Mouse (Mus musculus) layer of hippocampus, adult 2 months (tissue): ENCODE measurements at regions not wholly inside any gene's neighbourhood (a gene's known extent, or its start where the extent isn't known, plus 50 kb on each side); places are given as distances from the start of the nearest gene placed in this dataset.

Experiments
- DNase-seq, 2 experiments: peaks; one replicate each; pipeline ENCODE4 v3.0.0; 2022; ENCODE audit warnings: low spot score in 2 of 2
- H3K27ac ChIP-seq: fragments of 200-600 bp; 2 replicates; pipeline ENCODE4 v1.8.1; 2022
- H3K4me3 ChIP-seq: fragments of 200-600 bp; 2 replicates; pipeline ENCODE4 v1.8.1; 2022; ENCODE audit warnings: mild to moderate bottlenecking
- CTCF ChIP-seq: fragments of 200-600 bp; conservative IDR thresholded peaks from 2 replicates; pipeline ENCODE4 v1.8.1; 2022; ENCODE audit warnings: antibody characterized with exemption, mild to moderate bottlenecking, moderate library complexity

GRCm38 (mm10) chr11:20935063-20935370 lies 104.2 kb upstream of the Lgalsl start:
- Histone ChIP-seq H3K4me3 (no peak overlapping the region), H3K27ac (no peak overlapping the region)
- TF ChIP-seq CTCF, result no peak
- DNase-seq, result no peak

- Histone ChIP-seq H3K4me3 (no peak overlapping the region), H3K27ac (no peak overlapping the region)
- no peak for DNase-seq
- no peak for TF ChIP-seq CTCF
These were observed 105.1 kb upstream of the Lgalsl start for GRCm38 (mm10) chr11:20935910-20936309.

- DNase-seq, result no peak
- TF ChIP-seq CTCF, result no peak
- Histone ChIP-seq H3K27ac (no peak overlapping the region), H3K4me3 (no peak overlapping the region)
These were observed 106.1 kb upstream of the Lgalsl start for GRCm38 (mm10) chr11:20936996-20937395.

GRCm38 (mm10) chr11:20937942-20938341 lies 107.1 kb upstream of the Lgalsl start:
- TF ChIP-seq CTCF, result no peak
- Histone ChIP-seq H3K4me3 (no peak overlapping the region), H3K27ac (no peak overlapping the region)
- no peak for DNase-seq

DNA sequence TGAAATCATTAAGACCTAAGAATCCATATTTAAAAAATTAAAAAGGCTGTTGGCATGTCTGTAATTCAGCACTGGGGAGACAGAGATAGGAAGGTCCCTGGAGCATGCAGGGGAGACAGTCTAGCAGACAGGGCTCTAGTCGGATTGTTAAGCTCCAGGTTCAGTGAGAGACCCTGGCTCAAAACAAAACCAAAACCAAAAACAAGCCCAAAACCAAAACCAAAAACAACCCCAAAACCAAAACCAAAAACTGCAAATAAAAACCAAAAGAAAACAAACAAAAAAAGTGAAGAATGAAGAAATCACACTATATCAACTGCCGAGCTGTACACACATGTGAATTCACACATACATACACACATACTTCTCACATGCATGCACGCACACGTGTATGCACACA lies 108.8 kb upstream of the Lgalsl start:
- no peak for TF ChIP-seq CTCF
- Histone ChIP-seq H3K4me3 (no peak overlapping the region), H3K27ac (no peak overlapping the region)
- DNase-seq, result no peak

DNA sequence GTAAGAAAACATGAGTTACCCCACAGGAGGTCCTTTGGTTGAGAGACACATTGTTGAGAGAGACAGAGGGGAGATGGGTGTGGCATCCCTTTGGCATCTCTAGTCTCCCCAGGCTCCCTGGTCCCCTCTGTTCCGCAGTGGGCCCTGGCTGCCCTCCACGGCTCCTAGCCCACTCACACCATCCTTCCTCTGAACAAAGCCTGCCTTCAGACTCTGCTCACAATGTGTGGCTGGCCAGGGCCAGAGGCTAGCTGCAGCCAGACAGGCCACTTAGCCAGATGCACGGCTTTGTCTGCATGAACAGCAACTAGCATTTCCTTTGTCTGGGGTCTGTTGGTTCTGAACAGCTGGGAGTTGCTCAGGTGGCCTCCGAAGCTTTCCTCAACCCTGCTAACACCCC lies 110.7 kb upstream of the Lgalsl start:
- Histone ChIP-seq H3K4me3 (no peak overlapping the region), H3K27ac (no peak overlapping the region)
- no peak for TF ChIP-seq CTCF
- peak; percentile 37 to 46 for DNase-seq

DNA sequence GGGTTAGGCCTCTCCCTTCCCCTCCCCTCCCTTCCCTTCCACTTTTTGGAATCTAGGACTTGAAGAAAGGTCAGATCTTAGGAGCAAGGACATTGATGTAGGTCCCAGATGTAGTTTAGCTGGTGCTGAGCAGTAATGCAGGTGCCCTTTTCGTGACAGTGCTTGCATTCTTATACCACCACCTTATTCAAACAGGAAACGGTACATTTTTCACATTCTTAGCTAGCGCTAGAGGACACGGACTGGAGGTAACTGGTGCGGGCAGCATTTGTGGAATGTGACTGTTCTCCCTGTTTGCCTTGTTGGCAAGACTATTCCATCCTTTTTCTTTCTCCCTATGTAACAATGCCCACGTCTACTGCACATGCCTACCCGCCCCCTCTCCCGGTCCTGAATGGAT lies 124.7 kb upstream of the Lgalsl start:
- TF ChIP-seq CTCF, result no peak
- Histone ChIP-seq H3K27ac (no peak overlapping the region), H3K4me3 (no peak overlapping the region)
- DNase-seq, result no peak

GRCm38 (mm10) chr11:20957766-20958165 lies 126.9 kb upstream of the Lgalsl start:
- Histone ChIP-seq H3K4me3 (no peak overlapping the region), H3K27ac (peak overlapping the region; percentile 51; the same call in 1 of the 2 replicates)
- no peak for DNase-seq
- TF ChIP-seq CTCF, result no peak

- no peak overlapping the region for H3K4me3 ChIP-seq
- DNase-seq, result no peak
- TF ChIP-seq CTCF, result no peak
- H3K27ac ChIP-seq, result peak overlapping the region; percentile 51; the same call in 1 of the 2 replicates
These were observed 127.4 kb upstream of the Lgalsl start for GRCm38 (mm10) chr11:20958233-20958632.

- no peak for TF ChIP-seq CTCF
- DNase-seq, result no peak
- no peak overlapping the region for H3K4me3 ChIP-seq
- no peak overlapping the region for H3K27ac ChIP-seq
These were observed 129.2 kb upstream of the Lgalsl start for GRCm38 (mm10) chr11:20960066-20960465.

DNA sequence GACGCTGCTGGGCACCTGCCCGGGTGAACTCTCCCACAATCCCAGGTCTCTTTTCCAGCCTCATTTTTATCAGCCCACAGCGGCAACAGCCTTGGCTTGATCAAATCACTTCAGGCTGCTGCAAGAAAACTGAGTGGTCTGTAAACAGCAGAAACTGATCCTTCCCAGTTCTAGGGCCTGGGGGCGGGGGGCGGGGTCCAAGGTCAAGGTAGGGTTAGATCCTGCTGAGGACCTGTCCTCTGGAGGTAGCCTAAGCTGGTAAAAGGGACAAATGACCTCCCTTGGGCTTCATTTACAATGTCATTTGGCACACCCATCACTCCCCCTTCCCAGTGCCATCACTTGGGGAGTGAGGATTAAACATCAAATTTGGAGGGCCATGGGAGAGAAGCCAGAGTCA lies 129.9 kb upstream of the Lgalsl start:
- no peak for TF ChIP-seq CTCF
- DNase-seq, result no peak
- H3K4me3 ChIP-seq, result no peak overlapping the region
- H3K27ac ChIP-seq, result no peak overlapping the region

DNA sequence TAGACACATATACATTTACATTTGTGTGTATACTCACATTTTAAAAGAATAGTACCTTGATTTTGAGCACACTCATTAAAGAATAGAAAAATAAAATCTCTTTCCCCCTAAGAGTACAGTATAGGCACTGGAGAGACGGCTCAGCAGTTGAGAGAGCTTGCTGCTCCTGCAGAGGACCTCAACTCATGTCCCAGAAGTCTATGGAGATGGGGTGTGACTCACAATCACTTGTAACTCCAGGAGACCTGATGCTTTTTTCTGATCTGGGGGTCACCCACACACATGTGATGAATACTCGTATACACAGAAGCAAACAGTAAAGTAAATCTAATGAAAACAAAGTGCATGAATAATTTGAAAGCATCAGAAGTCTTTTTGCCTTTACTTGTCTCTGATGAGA lies 129.5 kb upstream of the Peli1 start:
- no peak overlapping the region for H3K4me3 ChIP-seq
- no peak overlapping the region for H3K27ac ChIP-seq
- no peak for TF ChIP-seq CTCF
- DNase-seq, result no peak

DNA sequence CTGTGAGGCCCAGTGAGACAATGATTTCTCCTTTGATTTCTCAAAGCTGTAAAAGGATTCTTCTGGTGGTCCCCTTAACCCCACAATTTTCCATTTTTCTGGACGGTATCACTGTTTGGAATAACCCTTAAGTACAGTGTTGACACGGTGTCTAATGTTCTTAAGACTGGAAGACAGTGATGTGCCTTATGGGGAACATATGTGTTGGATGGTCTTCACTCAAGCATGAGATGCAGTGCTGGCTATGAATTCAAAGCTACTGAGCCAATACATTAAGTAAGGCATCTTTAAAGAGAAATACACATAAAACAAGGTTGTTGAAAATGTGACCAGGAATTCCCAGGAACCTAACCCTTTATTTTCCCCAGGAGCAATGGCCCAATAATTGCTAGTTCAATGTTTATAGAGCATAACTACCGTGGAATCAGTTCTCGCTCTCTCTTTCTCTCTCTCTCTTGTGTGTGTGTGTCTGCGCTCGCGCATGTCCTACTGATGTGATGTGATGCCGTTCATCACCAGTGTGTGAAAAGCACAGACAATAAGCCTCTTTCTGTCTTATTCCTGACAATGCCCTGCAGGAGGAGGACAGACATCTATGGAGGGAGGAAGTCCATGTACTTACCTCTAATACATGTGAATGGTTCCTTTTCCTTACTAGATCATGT lies 125.4 kb upstream of the Peli1 start:
- DNase-seq, result no peak
- no peak overlapping the region for H3K27ac ChIP-seq
- no peak for TF ChIP-seq CTCF
- H3K4me3 ChIP-seq, result no peak overlapping the region

DNA sequence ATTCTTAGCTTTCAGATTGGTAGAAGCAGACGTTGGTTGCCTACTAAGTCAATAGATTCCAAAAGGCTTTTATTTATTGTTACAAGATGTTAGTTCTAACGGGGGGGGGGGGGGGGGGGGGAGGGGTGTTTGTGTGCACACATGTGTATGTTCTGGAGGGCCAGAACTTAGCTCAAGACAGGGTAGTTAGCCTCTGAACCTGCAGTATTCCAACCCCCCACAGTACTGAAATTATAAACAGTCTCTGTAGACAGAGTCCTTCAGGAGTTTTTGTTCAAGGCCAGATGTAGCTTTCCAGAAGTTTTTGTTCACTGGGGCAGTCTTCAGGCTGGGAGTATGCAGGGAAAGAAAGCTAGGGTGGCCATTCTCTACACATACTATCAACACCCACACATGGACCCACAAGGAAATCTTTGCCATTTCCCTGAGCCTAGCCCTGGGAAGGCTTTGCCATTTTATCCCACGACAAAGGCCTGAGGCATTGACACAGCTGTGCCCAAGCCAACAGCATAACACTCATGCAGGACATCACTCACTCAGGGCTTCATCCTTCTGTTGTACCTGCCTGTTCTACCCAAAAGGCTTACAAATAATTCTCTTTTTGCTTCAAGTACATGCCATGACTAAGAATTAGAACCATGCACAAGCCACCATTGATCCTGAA lies 123.6 kb upstream of the Peli1 start:
- no peak for TF ChIP-seq CTCF
- no peak for DNase-seq
- Histone ChIP-seq H3K4me3 (no peak overlapping the region), H3K27ac (no peak overlapping the region)
